Mouse (Mus musculus) kidney, postnatal 0 days (tissue): ENCODE measurements around the gene Pbp2. TPM values are rescaled to one million over a fixed set of nuclear protein-coding genes. Genes with fewer than 3 reads are reported as not detected.

ENCODE experiments used
- ATAC-seq: fragments of 200-750 bp; cut with Nextera tagmentation; replicated peaks from 2 replicates; pipeline ENCODE4 v1.8.0; 2017; ENCODE audit warnings: low read depth, moderate number of reproducible peaks, moderate TSS enrichment, moderate library complexity; ENCODE audit not compliant: low FRiP score
- DNase-seq: peaks from one replicate; pipeline ENCODE4 v3.0.0-alpha.2; 2016; ENCODE audit warnings: low spot score
- H3K27ac ChIP-seq: fragments of 300-500 bp; sonication (generic); 2 replicates; pipeline ENCODE4 v1.5.1; 2014; ENCODE audit warnings: mild to moderate bottlenecking
- H3K27me3 ChIP-seq: fragments of 300-500 bp; sonication (generic); 2 replicates; pipeline ENCODE4 v1.6.1; 2014; ENCODE audit warnings: low read length, mixed read lengths; ENCODE audit not compliant: insufficient read depth
- H3K36me3 ChIP-seq: fragments of 300-500 bp; sonication (generic); 2 replicates; pipeline ENCODE4 v1.6.1; 2014; ENCODE audit warnings: low read length, mixed read lengths; ENCODE audit not compliant: insufficient read depth
- H3K4me1 ChIP-seq: fragments of 300-500 bp; sonication (generic); replicated peaks from 2 replicates; pipeline ENCODE4 v1.6.1; 2014; ENCODE audit warnings: antibody characterized with exemption, low read length, mixed read lengths; ENCODE audit not compliant: insufficient read depth
- H3K4me2 ChIP-seq: fragments of 300-500 bp; sonication (generic); 2 replicates; pipeline ENCODE4 v1.6.1; 2014; ENCODE audit warnings: mild to moderate bottlenecking, low read length, moderate library complexity, mixed read lengths
- H3K4me3 ChIP-seq: fragments of 300-500 bp; sonication (generic); replicated peaks from 2 replicates; pipeline ENCODE4 v1.5.1; 2014; ENCODE audit warnings: low read depth, low read length
- H3K9ac ChIP-seq: fragments of 300-500 bp; sonication (generic); 2 replicates; pipeline ENCODE4 v1.6.1; 2014; ENCODE audit warnings: low read depth, low read length
- H3K9me3 ChIP-seq: fragments of 300-500 bp; sonication (generic); replicated peaks from 2 replicates; pipeline ENCODE4 v1.6.1; 2016; ENCODE audit warnings: low read length, inconsistent platforms, mixed read lengths
- CTCF ChIP-seq: IDR thresholded peaks from 2 replicates; pipeline ENCODE4 v1.5.1; 2016; ENCODE audit warnings: antibody characterized with exemption, low read depth, mild to moderate bottlenecking, moderate library complexity
- WGBS: fragments of 180-500 bp; shearing (Covaris S2); extraction: QIAGEN DNeasy Blood & Tissue Kit; methylation state at CpG from one replicate; pipeline ENCODE4 v1.1.7; 2014; 5-methylcytosine and 5-hydroxymethylcytosine counted together
- polyA plus RNA-seq: library from polyadenylated mRNA; unstranded; fragments of >200 nt; fragmentation: Nextera tagmentation; extraction: Ambion mirVana; gene quantifications from 2 replicates; pipeline ENCODE4 v1.2.1, GENCODE M21; 2015

Gene Pbp2
- polyA plus RNA-seq, 1 experiment from 2014 or later = 0.20 TPM

DNA sequence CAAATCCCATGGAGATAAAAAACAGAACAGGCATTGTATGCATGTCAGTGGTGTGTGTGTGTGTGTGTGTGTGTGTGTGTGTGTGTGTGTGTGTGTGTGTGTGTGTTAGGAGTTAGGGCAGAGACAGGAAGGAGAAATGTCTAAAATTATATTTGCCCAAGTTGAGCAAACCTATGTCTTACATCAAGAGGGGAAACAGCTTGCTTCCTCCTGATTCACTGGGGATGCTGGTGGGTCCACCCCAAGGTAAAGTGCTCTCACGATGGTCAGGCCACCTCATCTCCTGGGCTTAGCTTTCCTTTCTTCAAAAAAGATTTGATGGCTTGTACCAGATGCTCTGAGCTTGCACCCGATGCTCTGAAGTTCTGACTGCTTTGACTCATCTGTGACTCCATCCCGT, 13.9 kb upstream of the Pbp2 start:
- ATAC-seq = no peak
- no peaks in the 10 kb centered on the region for H3K9me3 ChIP-seq
- WGBS = 60% methylated on average over 3 of the region's 3 CpGs
- no peak overlapping the region for H3K9ac ChIP-seq
- no peak overlapping the region for H3K4me3 ChIP-seq
- DNase-seq = no peak
- no peaks in the 10 kb centered on the region for H3K36me3 ChIP-seq
- TF ChIP-seq CTCF = no peak
- no peak overlapping the region for H3K27ac ChIP-seq
- no peaks in the 10 kb centered on the region for H3K4me1 ChIP-seq
- no peak overlapping the region for H3K4me2 ChIP-seq
- no peaks in the 10 kb centered on the region for H3K27me3 ChIP-seq

DNA sequence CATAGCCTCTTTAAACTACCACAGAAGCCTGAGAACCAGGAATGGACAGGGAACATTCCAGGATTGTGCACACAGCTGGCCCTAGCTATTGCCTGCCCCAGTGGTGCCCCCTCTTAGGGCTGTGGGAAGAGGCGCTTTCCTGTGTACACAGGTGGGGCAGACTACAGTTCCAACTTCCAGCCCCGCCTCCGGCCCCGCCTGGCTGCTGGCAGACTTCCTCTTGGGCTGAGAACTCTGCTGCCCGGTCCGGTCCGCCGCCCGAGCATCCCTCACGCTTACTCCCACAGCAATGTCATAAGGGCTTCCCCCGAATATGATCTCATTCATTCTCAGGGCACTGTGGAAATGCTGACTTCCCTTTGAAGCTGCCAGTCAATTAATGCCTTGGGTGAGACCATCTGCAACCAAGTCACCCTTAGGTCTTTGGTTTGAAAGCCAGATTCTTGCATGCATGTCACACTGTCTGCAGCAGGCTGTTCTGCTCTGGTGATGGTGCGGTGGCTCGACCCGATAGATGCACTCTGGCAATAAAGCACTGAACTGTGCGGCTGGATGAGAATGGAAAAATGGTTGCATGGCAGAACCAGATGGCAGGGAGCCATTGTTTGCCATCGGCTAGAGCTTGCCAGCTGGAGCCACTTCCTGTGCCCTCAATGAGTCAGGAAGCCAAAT, 13.2 kb upstream of the Pbp2 start:
- Histone ChIP-seq H3K36me3 (no peaks in the 10 kb centered on the region), H3K27me3 (no peaks in the 10 kb centered on the region), H3K9ac (no peak overlapping the region), H3K4me2 (peak overlapping the region; percentile 5), H3K4me3 (no peak overlapping the region), H3K4me1 (no peaks in the 10 kb centered on the region), H3K9me3 (no peaks in the 10 kb centered on the region), H3K27ac (peak overlapping the region; percentile 57; the same call in 1 of the 2 replicates)
- 14% methylated on average over 13 of the region's 16 CpGs for WGBS
- DNase-seq (peak; percentile 62), ATAC-seq (peak; percentile 53)
- peak; percentile 22; the same call in 1 of the 2 replicates for TF ChIP-seq CTCF

DNA sequence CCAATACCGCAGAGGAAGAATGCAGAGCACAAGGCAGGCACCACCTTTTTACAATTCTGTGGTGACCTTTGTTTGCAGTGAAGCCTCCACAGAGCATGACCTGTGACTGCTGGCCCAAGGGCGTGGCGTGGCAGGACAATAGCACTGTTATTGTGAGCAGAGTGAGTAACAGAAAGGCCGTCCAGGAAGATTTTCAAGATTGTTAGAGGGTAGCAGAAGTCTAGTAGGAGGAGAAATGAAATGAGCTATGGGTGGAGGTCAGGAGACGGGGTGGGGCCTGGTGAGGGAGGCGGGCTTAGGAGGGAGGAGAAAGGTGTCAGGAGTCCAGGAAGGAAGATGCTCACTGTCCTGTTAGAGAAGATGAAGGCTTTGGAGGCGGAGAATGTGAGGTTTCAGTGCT, 12.5 kb upstream of the Pbp2 start:
- Histone ChIP-seq H3K4me2 (peak overlapping the region; percentile 5; the same call in 1 of the 2 replicates), H3K27me3 (no peaks in the 10 kb centered on the region), H3K9me3 (no peaks in the 10 kb centered on the region), H3K4me1 (no peaks in the 10 kb centered on the region), H3K36me3 (no peaks in the 10 kb centered on the region), H3K9ac (no peak overlapping the region), H3K4me3 (no peak overlapping the region), H3K27ac (peak overlapping the region; percentile 57; the same call in 1 of the 2 replicates)
- TF ChIP-seq CTCF = no peak
- no peak for DNase-seq
- 0 out of 2 replicates have a peak, but pooled peaks have one; percentile 14 for ATAC-seq
- WGBS = 66% methylated on average over 7 of the region's 7 CpGs

DNA sequence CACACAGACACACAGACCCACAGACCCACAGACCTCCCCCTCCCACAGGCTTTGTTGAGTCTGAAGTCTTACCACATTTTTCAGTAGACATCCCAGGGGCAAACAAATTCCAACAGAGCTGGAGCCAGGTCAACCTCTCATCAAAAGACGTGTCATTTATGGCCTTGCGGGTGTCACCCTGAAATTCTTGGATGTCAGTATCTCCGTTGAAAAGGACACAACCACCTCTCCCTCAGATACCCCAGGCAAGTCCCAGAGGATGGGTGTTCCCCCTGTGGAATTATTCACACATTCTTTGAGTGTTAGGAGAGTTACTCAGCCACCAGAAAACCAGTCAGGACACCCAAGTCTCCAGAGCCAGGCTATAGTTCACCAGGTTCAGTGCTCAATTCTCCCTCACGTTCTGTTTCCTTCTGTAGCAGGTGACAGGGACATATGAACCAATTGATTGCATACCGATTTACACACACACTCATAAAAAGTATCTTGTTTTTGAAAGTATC, 9.3 kb upstream of the Pbp2 start:
- DNase-seq (no peak), ATAC-seq (no peak)
- Histone ChIP-seq H3K27me3 (no peaks in the 10 kb centered on the region), H3K36me3 (no peaks in the 10 kb centered on the region), H3K4me1 (no peaks in the 10 kb centered on the region), H3K9me3 (no peaks in the 10 kb centered on the region), H3K9ac (no peak overlapping the region), H3K4me2 (no peak overlapping the region), H3K27ac (no peak overlapping the region), H3K4me3 (no peak overlapping the region)
- TF ChIP-seq CTCF = no peak
- WGBS = 53% methylated on average over 5 of the region's 5 CpGs

DNA sequence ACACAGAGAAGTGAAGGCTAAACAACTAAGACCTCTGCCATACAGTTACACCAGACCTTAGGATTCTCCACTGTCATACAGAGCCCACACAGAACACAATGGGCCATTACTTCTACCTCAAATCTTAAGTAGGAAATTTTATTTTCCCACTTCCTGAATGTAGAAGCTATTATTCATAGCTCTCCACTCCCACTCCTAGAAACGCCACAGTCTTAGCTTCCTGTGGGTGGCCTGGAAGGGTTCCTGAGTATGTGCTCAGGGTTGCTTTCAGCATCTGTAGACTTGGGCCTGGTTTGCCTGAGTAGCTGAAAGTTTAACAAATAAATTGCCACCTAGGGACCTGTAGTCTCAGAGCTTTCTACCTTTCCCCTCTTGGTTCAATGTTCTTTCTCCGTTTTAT, 5.9 kb upstream of the Pbp2 start:
- H3K27ac ChIP-seq = peak overlapping the region; percentile 54; the same call in 1 of the 2 replicates
- no peaks in the 10 kb centered on the region for H3K9me3 ChIP-seq
- no peaks in the 10 kb centered on the region for H3K27me3 ChIP-seq
- H3K9ac ChIP-seq = no peak overlapping the region
- H3K36me3 ChIP-seq = no peaks in the 10 kb centered on the region
- WGBS = 45% methylated on average over 2 of the region's 2 CpGs
- H3K4me2 ChIP-seq = no peak overlapping the region
- H3K4me3 ChIP-seq = no peak overlapping the region
- ATAC-seq = no peak
- 0 out of 2 replicates have a peak, but pooled peaks cover 6% of the 10 kb centered on the region for H3K4me1 ChIP-seq
- DNase-seq = peak; percentile 74
- TF ChIP-seq CTCF = no peak

DNA sequence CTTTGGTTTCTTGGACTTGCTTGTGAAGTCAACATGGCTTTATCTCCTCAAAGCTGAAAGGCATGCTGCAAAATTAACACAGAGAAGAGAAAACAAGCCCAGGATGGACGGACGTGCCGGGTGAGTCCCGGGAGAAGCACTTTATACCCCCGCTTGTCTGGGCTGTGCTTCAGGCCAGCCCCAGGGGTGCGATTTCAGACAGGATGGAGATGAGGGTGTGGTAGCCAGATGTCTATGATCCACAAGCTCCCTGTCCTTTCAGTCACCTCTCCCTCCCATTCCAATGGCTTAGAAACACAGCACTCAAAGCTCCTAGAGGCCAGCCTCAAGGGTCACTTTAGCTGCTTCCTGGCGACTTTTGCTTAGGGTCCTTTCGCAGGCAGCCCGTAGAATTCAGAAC, 3.8 kb upstream of the Pbp2 start:
- 39% methylated on average over 9 of the region's 9 CpGs for WGBS
- no peak for TF ChIP-seq CTCF
- ATAC-seq (no peak), DNase-seq (peak; percentile 46)
- Histone ChIP-seq H3K4me2 (no peak overlapping the region), H3K9ac (no peak overlapping the region), H3K4me1 (0 out of 2 replicates have a peak, but pooled peaks cover 6% of the 10 kb centered on the region), H3K27ac (no peak overlapping the region), H3K4me3 (no peak overlapping the region), H3K36me3 (no peaks in the 10 kb centered on the region), H3K27me3 (no peaks in the 10 kb centered on the region), H3K9me3 (no peaks in the 10 kb centered on the region)

DNA sequence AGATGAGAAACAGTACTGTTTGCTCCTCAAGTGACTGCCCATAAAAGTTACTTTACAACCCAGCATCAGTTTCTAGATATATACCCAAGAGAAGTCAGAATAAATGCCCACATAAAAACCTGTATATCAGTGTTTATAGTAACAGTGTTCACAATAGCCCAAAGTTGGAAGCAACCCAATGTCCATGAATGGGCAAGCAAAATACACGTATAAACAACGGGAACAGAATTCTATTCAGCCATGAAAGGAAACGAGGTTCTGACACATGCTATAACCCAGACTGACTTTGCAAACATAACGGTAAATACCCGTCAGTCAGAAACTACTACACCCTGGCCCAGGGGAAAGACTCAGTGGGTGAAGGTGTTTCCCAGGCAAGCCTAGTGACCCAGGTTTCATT, 1.8 kb upstream of the Pbp2 start:
- Histone ChIP-seq H3K27me3 (no peaks in the 10 kb centered on the region), H3K9me3 (no peaks in the 10 kb centered on the region), H3K36me3 (no peaks in the 10 kb centered on the region), H3K9ac (no peak overlapping the region), H3K27ac (no peak overlapping the region), H3K4me1 (0 out of 2 replicates have a peak, but pooled peaks cover 6% of the 10 kb centered on the region), H3K4me3 (no peak overlapping the region), H3K4me2 (no peak overlapping the region)
- no peak for TF ChIP-seq CTCF
- WGBS = 53% methylated on average over 5 of the region's 5 CpGs
- ATAC-seq = no peak
- DNase-seq = no peak
